Mouse (Mus musculus): ENCODE data around the gene Wdhd1. TPM values are rescaled to one million over a fixed set of nuclear protein-coding genes. Genes with fewer than 3 reads are reported as not detected.

Wdhd1 gene
- polyA plus RNA-seq, 1 experiment from 2014 or later: 13.5 TPM

- Histone ChIP-seq H3K36me3 (ENCODE audit: control insufficient read depth, insufficient read depth, low read length) (peaks cover 34% of the 10 kb centered on the region), H3K27me3 (ENCODE audit: control insufficient read depth, insufficient read depth, low read length) (no peaks in the 10 kb centered on the region), H3K4me1 (ENCODE audit: control insufficient read depth in 2 of 2, insufficient read depth in 2 of 2, low read length in 2 of 2) (peaks cover 0 to 4% of the 10 kb centered on the region in 2 experiments; a peak in 2 of 4 replicates), H3K9me3 (ENCODE audit: control insufficient read depth, low read length) (no peaks in the 10 kb centered on the region), H3K27ac (replicated peaks in 1 of 2; ENCODE audit: control insufficient read depth in 1 of 2, insufficient read depth in 1 of 2, low read depth in 2 of 2, low read length in 2 of 2) (no peak overlapping the region), H3K9ac (ENCODE audit: low read length) (no peak overlapping the region), H3K4me3 (ENCODE audit: control insufficient read depth in 1 of 2, insufficient read depth in 1 of 2, low read depth in 1 of 2, low read length in 2 of 2) (no peak overlapping the region), H3K4me2 (ENCODE audit: low read length) (no peak overlapping the region)
- 88% methylated on average over 4 of the region's 4 CpGs for WGBS
- ATAC-seq (ENCODE audit: insufficient number of reproducible peaks, insufficient read depth, low FRiP score, low read depth): no peak
Observed at GRCm38 (mm10) chr14:47305933-47306332, 29.3 kb upstream of the Wdhd1 start.

- WGBS: 86% methylated on average over 6 of the region's 6 CpGs
Observed at GRCm38 (mm10) chr14:47304814-47305405, 28.3 kb upstream of the Wdhd1 start.

GRCm38 (mm10) chr14:47302885-47303680 lies 26.4 kb upstream of the Wdhd1 start:
- H3K9ac ChIP-seq (ENCODE audit: low read length): no peak overlapping the region
- 81% methylated on average over 14 of the region's 14 CpGs for WGBS
- H3K9me3 ChIP-seq (ENCODE audit: control insufficient read depth, low read length): no peaks in the 10 kb centered on the region
- H3K4me1 ChIP-seq (ENCODE audit: control insufficient read depth in 2 of 2, insufficient read depth in 2 of 2, low read length in 2 of 2): peaks cover 2 to 17% of the 10 kb centered on the region in 2 experiments; a peak in 3 of 4 replicates
- H3K36me3 ChIP-seq (ENCODE audit: control insufficient read depth, insufficient read depth, low read length): peaks cover 9% of the 10 kb centered on the region; the same call in 1 of the 2 replicates
- no peak for ATAC-seq (ENCODE audit: insufficient number of reproducible peaks, insufficient read depth, low FRiP score, low read depth)
- no peak overlapping the region for H3K4me2 ChIP-seq (ENCODE audit: low read length)
- H3K27me3 ChIP-seq (ENCODE audit: control insufficient read depth, insufficient read depth, low read length): no peaks in the 10 kb centered on the region
- H3K27ac ChIP-seq (replicated peaks in 1 of 2; ENCODE audit: control insufficient read depth in 1 of 2, insufficient read depth in 1 of 2, low read depth in 2 of 2, low read length in 2 of 2): no peak overlapping the region
- no peak overlapping the region for H3K4me3 ChIP-seq (ENCODE audit: control insufficient read depth in 1 of 2, insufficient read depth in 1 of 2, low read depth in 1 of 2, low read length in 2 of 2)

More at GRCm38 (mm10) chr14:47304814-47305405, 28.3 kb upstream of the Wdhd1 start:
- Histone ChIP-seq H3K27me3 (ENCODE audit: control insufficient read depth, insufficient read depth, low read length) (no peaks in the 10 kb centered on the region), H3K9me3 (ENCODE audit: control insufficient read depth, low read length) (no peaks in the 10 kb centered on the region), H3K4me2 (ENCODE audit: low read length) (no peak overlapping the region), H3K9ac (ENCODE audit: low read length) (no peak overlapping the region), H3K4me1 (ENCODE audit: control insufficient read depth in 2 of 2, insufficient read depth in 2 of 2, low read length in 2 of 2) (peaks cover 0 to 7% of the 10 kb centered on the region in 2 experiments; a peak in 2 of 4 replicates), H3K27ac (replicated peaks in 1 of 2; ENCODE audit: control insufficient read depth in 1 of 2, insufficient read depth in 1 of 2, low read depth in 2 of 2, low read length in 2 of 2) (no peak overlapping the region), H3K4me3 (ENCODE audit: control insufficient read depth in 1 of 2, insufficient read depth in 1 of 2, low read depth in 1 of 2, low read length in 2 of 2) (no peak overlapping the region), H3K36me3 (ENCODE audit: control insufficient read depth, insufficient read depth, low read length) (peaks cover 24% of the 10 kb centered on the region)
- ATAC-seq (ENCODE audit: insufficient number of reproducible peaks, insufficient read depth, low FRiP score, low read depth): no peak

GRCm38 (mm10) chr14:47298819-47299261 lies 22.2 kb upstream of the Wdhd1 start:
- H3K4me2 ChIP-seq (ENCODE audit: low read length): peak overlapping the region; percentile 92
- H3K36me3 ChIP-seq (ENCODE audit: control insufficient read depth, insufficient read depth, low read length): peaks cover 6% of the 10 kb centered on the region; the same call in 1 of the 2 replicates
- no peaks in the 10 kb centered on the region for H3K9me3 ChIP-seq (ENCODE audit: control insufficient read depth, low read length)
- WGBS: 0% methylated on average over 15 of the region's 15 CpGs
- peak overlapping the region; percentile 99 for H3K9ac ChIP-seq (ENCODE audit: low read length)
- peak overlapping the region; percentile 94 to 99 for H3K4me3 ChIP-seq (ENCODE audit: control insufficient read depth in 1 of 2, insufficient read depth in 1 of 2, low read depth in 1 of 2, low read length in 2 of 2)
- H3K27me3 ChIP-seq (ENCODE audit: control insufficient read depth, insufficient read depth, low read length): no peaks in the 10 kb centered on the region
- no peak for ATAC-seq (ENCODE audit: insufficient number of reproducible peaks, insufficient read depth, low FRiP score, low read depth)
- H3K4me1 ChIP-seq (ENCODE audit: control insufficient read depth in 2 of 2, insufficient read depth in 2 of 2, low read length in 2 of 2): peaks cover 2 to 22% of the 10 kb centered on the region in 2 experiments; a peak in 3 of 4 replicates
- peak overlapping the region; percentile 60 to 97 for H3K27ac ChIP-seq (replicated peaks in 1 of 2; ENCODE audit: control insufficient read depth in 1 of 2, insufficient read depth in 1 of 2, low read depth in 2 of 2, low read length in 2 of 2)

GRCm38 (mm10) chr14:47298408-47298792 lies 21.7 kb upstream of the Wdhd1 start:
- Histone ChIP-seq H3K4me3 (ENCODE audit: control insufficient read depth in 1 of 2, insufficient read depth in 1 of 2, low read depth in 1 of 2, low read length in 2 of 2) (peak overlapping the region; percentile 94 to 99), H3K27me3 (ENCODE audit: control insufficient read depth, insufficient read depth, low read length) (no peaks in the 10 kb centered on the region), H3K9me3 (ENCODE audit: control insufficient read depth, low read length) (no peaks in the 10 kb centered on the region), H3K27ac (replicated peaks in 1 of 2; ENCODE audit: control insufficient read depth in 1 of 2, insufficient read depth in 1 of 2, low read depth in 2 of 2, low read length in 2 of 2) (peak overlapping the region; percentile 95 to 97), H3K36me3 (ENCODE audit: control insufficient read depth, insufficient read depth, low read length) (peaks cover 6% of the 10 kb centered on the region; the same call in 1 of the 2 replicates), H3K4me1 (ENCODE audit: control insufficient read depth in 2 of 2, insufficient read depth in 2 of 2, low read length in 2 of 2) (peaks cover 2 to 22% of the 10 kb centered on the region in 2 experiments; a peak in 3 of 4 replicates), H3K4me2 (ENCODE audit: low read length) (peak overlapping the region; percentile 92), H3K9ac (ENCODE audit: low read length) (peak overlapping the region; percentile 99)
- ATAC-seq (ENCODE audit: insufficient number of reproducible peaks, insufficient read depth, low FRiP score, low read depth): peak; percentile 63
- 0% methylated on average over 23 of the region's 38 CpGs for WGBS

- peaks cover 6% of the 10 kb centered on the region; the same call in 1 of the 2 replicates for H3K36me3 ChIP-seq (ENCODE audit: control insufficient read depth, insufficient read depth, low read length)
- H3K9ac ChIP-seq (ENCODE audit: low read length): peak within 1 kb of the TSS; percentile 99
- peaks cover 2 to 20% of the 10 kb centered on the region in 2 experiments; a peak in 3 of 4 replicates for H3K4me1 ChIP-seq (ENCODE audit: control insufficient read depth in 2 of 2, insufficient read depth in 2 of 2, low read length in 2 of 2)
- H3K9me3 ChIP-seq (ENCODE audit: control insufficient read depth, low read length): no peaks in the 10 kb centered on the region
- peak within 1 kb of the TSS; percentile 92 for H3K4me2 ChIP-seq (ENCODE audit: low read length)
- ATAC-seq (ENCODE audit: insufficient number of reproducible peaks, insufficient read depth, low FRiP score, low read depth): peak; percentile 85
- peak within 1 kb of the TSS; percentile 95 to 97 for H3K27ac ChIP-seq (replicated peaks in 1 of 2; ENCODE audit: control insufficient read depth in 1 of 2, insufficient read depth in 1 of 2, low read depth in 2 of 2, low read length in 2 of 2)
- peak within 1 kb of the TSS; percentile 94 to 99 for H3K4me3 ChIP-seq (ENCODE audit: control insufficient read depth in 1 of 2, insufficient read depth in 1 of 2, low read depth in 1 of 2, low read length in 2 of 2)
- H3K27me3 ChIP-seq (ENCODE audit: control insufficient read depth, insufficient read depth, low read length): no peaks in the 10 kb centered on the region
- WGBS: under 1% methylated on average over 34 of the region's 34 CpGs
Observed at GRCm38 (mm10) chr14:47297785-47298407, 21.2 kb upstream of the Wdhd1 start, which contains the start of gene Mapk1ip1l. Mapk1ip1l (plus strand) TSS chr14:47298266.

GRCm38 (mm10) chr14:47296232-47296631 lies 19.6 kb upstream of the Wdhd1 start:
- H3K9ac ChIP-seq (ENCODE audit: low read length): no peak overlapping the region
- H3K27ac ChIP-seq (replicated peaks in 1 of 2; ENCODE audit: control insufficient read depth in 1 of 2, insufficient read depth in 1 of 2, low read depth in 2 of 2, low read length in 2 of 2): no peak overlapping the region
- WGBS: 55% methylated on average over 2 of the region's 2 CpGs
- H3K27me3 ChIP-seq (ENCODE audit: control insufficient read depth, insufficient read depth, low read length): no peaks in the 10 kb centered on the region
- H3K4me2 ChIP-seq (ENCODE audit: low read length): no peak overlapping the region
- peaks cover 2 to 18% of the 10 kb centered on the region in 2 experiments; a peak in 3 of 4 replicates for H3K4me1 ChIP-seq (ENCODE audit: control insufficient read depth in 2 of 2, insufficient read depth in 2 of 2, low read length in 2 of 2)
- no peak for ATAC-seq (ENCODE audit: insufficient number of reproducible peaks, insufficient read depth, low FRiP score, low read depth)
- no peaks in the 10 kb centered on the region for H3K9me3 ChIP-seq (ENCODE audit: control insufficient read depth, low read length)
- H3K36me3 ChIP-seq (ENCODE audit: control insufficient read depth, insufficient read depth, low read length): peaks cover 4% of the 10 kb centered on the region; the same call in 1 of the 2 replicates
- no peak overlapping the region for H3K4me3 ChIP-seq (ENCODE audit: control insufficient read depth in 1 of 2, insufficient read depth in 1 of 2, low read depth in 1 of 2, low read length in 2 of 2)

Data from heart, embryonic 14.5 days (tissue).